Mouse (Mus musculus) testis, adult 2 months (tissue): Measurements from ENCODE around the gene Rcor3.

Experiments
- CTCF ChIP-seq: fragments of 200-500 bp; IDR thresholded peaks from 2 replicates; pipeline ENCODE4 v1.5.1; 2012; ENCODE audit warnings: low read depth, mild to moderate bottlenecking, inconsistent platforms, low read length, moderate library complexity; ENCODE audit not compliant: control insufficient read depth, insufficient read depth, insufficient replicate concordance
- POLR2A ChIP-seq: fragments of 200-500 bp; IDR thresholded peaks from 2 replicates; pipeline ENCODE4 v1.6.1; 2012; ENCODE audit warnings: low read depth, mild to moderate bottlenecking, inconsistent platforms, low read length, moderate library complexity; ENCODE audit not compliant: control insufficient read depth

DNA sequence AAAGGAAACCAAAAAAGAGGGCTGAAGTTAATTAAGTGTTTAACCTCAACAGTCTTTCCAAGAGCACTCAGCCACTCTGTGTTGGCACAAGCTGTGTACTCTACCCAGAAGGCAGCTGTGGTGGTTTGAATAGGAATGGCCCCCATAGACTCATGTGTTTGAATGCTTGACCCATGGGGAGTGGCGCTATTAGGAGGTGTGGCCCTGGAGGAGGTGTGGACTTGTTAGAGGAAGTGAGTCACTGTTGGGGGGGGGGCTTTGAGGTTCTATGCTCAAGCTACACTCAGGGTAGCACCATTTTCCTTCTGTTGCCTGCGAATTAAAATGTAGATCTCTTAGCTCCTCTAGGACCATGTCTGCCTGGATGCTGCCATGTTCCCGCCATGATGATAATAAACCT lies 70.9 kb downstream of the Rcor3 start:
- TF ChIP-seq POLR2A, result no peak
- TF ChIP-seq CTCF, result no peak
